Mouse (Mus musculus): ENCODE data around the gene Golph3.

- TF ChIP-seq CTCF (IDR thresholded peaks at IDR 0.05; ENCODE audit: low read depth) (no peak), EP300 (IDR thresholded peaks at IDR 0.05; ENCODE audit: low read depth) (no peak)
Measured at GRCm38 (mm10) chr15:12307114-12307513, 14.1 kb upstream of the Golph3 start.

All from liver, embryonic 14.5 days (tissue).